Mouse (Mus musculus) neural tube, embryonic 15.5 days (tissue): ENCODE measurements at regions not wholly inside any gene's neighbourhood (a gene's known extent, or its start where the extent isn't known, plus 50 kb on each side); places are given as distances from the start of the nearest gene placed in this dataset.

Experiments used
- ATAC-seq: fragments of 200-750 bp; cut with Nextera tagmentation; 2 replicates; pipeline ENCODE4 v1.8.0; 2017; ENCODE audit warnings: mild to moderate bottlenecking, moderate TSS enrichment, moderate library complexity; ENCODE audit not compliant: low FRiP score
- H3K27ac ChIP-seq: fragments of 300-500 bp; sonication (generic); replicated peaks from 2 replicates; pipeline ENCODE4 v1.5.1; 2015; ENCODE audit warnings: mild to moderate bottlenecking, inconsistent platforms
- H3K27me3 ChIP-seq: fragments of 300-500 bp; sonication (generic); replicated peaks from 2 replicates; pipeline ENCODE4 v1.6.1; 2015; ENCODE audit warnings: inconsistent platforms
- H3K36me3 ChIP-seq: fragments of 300-500 bp; sonication (generic); 2 replicates; pipeline ENCODE4 v1.6.1; 2015; ENCODE audit warnings: inconsistent platforms
- H3K4me1 ChIP-seq: fragments of 300-500 bp; sonication (generic); 2 replicates; pipeline ENCODE4 v1.6.1; 2015; ENCODE audit warnings: inconsistent platforms
- H3K4me2 ChIP-seq: fragments of 300-500 bp; sonication (generic); 2 replicates; pipeline ENCODE4 v1.6.1; 2015; ENCODE audit warnings: inconsistent platforms, mild to moderate bottlenecking, moderate library complexity
- H3K4me3 ChIP-seq: fragments of 300-500 bp; sonication (generic); replicated peaks from 2 replicates; pipeline ENCODE4 v1.5.1; 2015; ENCODE audit warnings: mild to moderate bottlenecking, inconsistent platforms
- H3K9ac ChIP-seq: fragments of 300-500 bp; sonication (generic); replicated peaks from 2 replicates; pipeline ENCODE4 v1.6.1; 2015; ENCODE audit warnings: mild to moderate bottlenecking, inconsistent platforms
- H3K9me3 ChIP-seq: fragments of 300-500 bp; sonication (generic); replicated peaks from 2 replicates; pipeline ENCODE4 v1.6.1; 2016; ENCODE audit warnings: inconsistent platforms
- WGBS: fragments of 180-500 bp; shearing (Covaris S2); methylation state at CpG from one replicate; pipeline ENCODE4 v1.1.7; 2015; ENCODE audit warnings: mixed read lengths; 5-methylcytosine and 5-hydroxymethylcytosine counted together

GRCm38 (mm10) chr3:4744003-4744402 is 1006.6 kb upstream of the Gm8797 start:
- Histone ChIP-seq H3K27me3 (no peaks in the 10 kb centered on the region), H3K36me3 (no peaks in the 10 kb centered on the region), H3K9me3 (no peaks in the 10 kb centered on the region), H3K4me3 (no peak overlapping the region), H3K4me1 (no peaks in the 10 kb centered on the region), H3K9ac (no peak overlapping the region), H3K4me2 (no peak overlapping the region), H3K27ac (no peak overlapping the region)
- 58% methylated on average over 4 of the region's 4 CpGs for WGBS
- ATAC-seq: no peak

- no peaks in the 10 kb centered on the region for H3K27me3 ChIP-seq
- 90% methylated on average over 6 of the region's 6 CpGs for WGBS
- no peak for ATAC-seq
- H3K4me2 ChIP-seq: no peak overlapping the region
- H3K9ac ChIP-seq: no peak overlapping the region
- no peaks in the 10 kb centered on the region for H3K4me1 ChIP-seq
- no peaks in the 10 kb centered on the region for H3K36me3 ChIP-seq
- no peaks in the 10 kb centered on the region for H3K9me3 ChIP-seq
- no peak overlapping the region for H3K4me3 ChIP-seq
- H3K27ac ChIP-seq: no peak overlapping the region
These were observed 1006.0 kb upstream of the Gm8797 start for GRCm38 (mm10) chr3:4744611-4745010.

- Histone ChIP-seq H3K9ac (no peak overlapping the region), H3K4me1 (no peaks in the 10 kb centered on the region), H3K27me3 (no peaks in the 10 kb centered on the region), H3K4me3 (no peak overlapping the region), H3K4me2 (no peak overlapping the region), H3K27ac (no peak overlapping the region), H3K36me3 (no peaks in the 10 kb centered on the region), H3K9me3 (0 out of 2 replicates have a peak, but pooled peaks cover 3% of the 10 kb centered on the region)
- WGBS: 91% methylated on average over 2 of the region's 2 CpGs
- ATAC-seq: no peak
These were observed 994.5 kb upstream of the Gm8797 start for GRCm38 (mm10) chr3:4756099-4756498.

GRCm38 (mm10) chr3:4757113-4757512 is 993.5 kb upstream of the Gm8797 start:
- WGBS: 93% methylated on average over 1 of the region's 1 CpGs
- Histone ChIP-seq H3K27ac (no peak overlapping the region), H3K4me1 (no peaks in the 10 kb centered on the region), H3K36me3 (no peaks in the 10 kb centered on the region), H3K9ac (no peak overlapping the region), H3K9me3 (no peaks in the 10 kb centered on the region), H3K4me2 (no peak overlapping the region), H3K4me3 (no peak overlapping the region), H3K27me3 (no peaks in the 10 kb centered on the region)
- ATAC-seq: no peak

- no peak for ATAC-seq
- Histone ChIP-seq H3K4me3 (no peak overlapping the region), H3K9me3 (no peaks in the 10 kb centered on the region; the same call in 1 of the 2 replicates), H3K4me1 (no peaks in the 10 kb centered on the region), H3K27me3 (no peaks in the 10 kb centered on the region), H3K9ac (no peak overlapping the region), H3K4me2 (no peak overlapping the region), H3K27ac (no peak overlapping the region), H3K36me3 (no peaks in the 10 kb centered on the region)
- WGBS: 73% methylated on average over 2 of the region's 2 CpGs
These were observed 987.5 kb upstream of the Gm8797 start for GRCm38 (mm10) chr3:4763076-4763475.

GRCm38 (mm10) chr3:4776632-4777031 is 974.0 kb upstream of the Gm8797 start:
- no peaks in the 10 kb centered on the region for H3K36me3 ChIP-seq
- H3K27me3 ChIP-seq: no peaks in the 10 kb centered on the region
- peaks cover under 1% of the 10 kb centered on the region; the same call in 1 of the 2 replicates for H3K9me3 ChIP-seq
- H3K4me2 ChIP-seq: no peak overlapping the region
- ATAC-seq: no peak
- H3K4me3 ChIP-seq: no peak overlapping the region
- H3K9ac ChIP-seq: no peak overlapping the region
- no peaks in the 10 kb centered on the region for H3K4me1 ChIP-seq
- no peak overlapping the region for H3K27ac ChIP-seq

- WGBS: 50% methylated on average over 1 of the region's 1 CpGs
- H3K27me3 ChIP-seq: no peaks in the 10 kb centered on the region
These were observed 965.4 kb upstream of the Gm8797 start for GRCm38 (mm10) chr3:4785160-4785559.

GRCm38 (mm10) chr3:4793141-4793540 is 957.5 kb upstream of the Gm8797 start:
- Histone ChIP-seq H3K4me2 (no peak overlapping the region), H3K4me3 (no peak overlapping the region), H3K27me3 (no peaks in the 10 kb centered on the region), H3K36me3 (no peaks in the 10 kb centered on the region), H3K9ac (no peak overlapping the region), H3K4me1 (peaks cover 16% of the 10 kb centered on the region), H3K27ac (no peak overlapping the region), H3K9me3 (no peaks in the 10 kb centered on the region)
- 74% methylated on average over 2 of the region's 2 CpGs for WGBS
- no peak for ATAC-seq

More at GRCm38 (mm10) chr3:4785160-4785559, 965.4 kb upstream of the Gm8797 start:
- Histone ChIP-seq H3K27ac (no peak overlapping the region), H3K4me1 (no peaks in the 10 kb centered on the region), H3K4me3 (no peak overlapping the region), H3K9ac (no peak overlapping the region), H3K36me3 (no peaks in the 10 kb centered on the region), H3K9me3 (no peaks in the 10 kb centered on the region), H3K4me2 (no peak overlapping the region)
- ATAC-seq: no peak

- Histone ChIP-seq H3K4me1 (peaks cover 19% of the 10 kb centered on the region), H3K27ac (peak overlapping the region; percentile 77), H3K4me2 (peak overlapping the region; percentile 60), H3K9ac (0 out of 2 replicates have a peak overlapping the region, but pooled peaks have one; percentile 42), H3K27me3 (no peaks in the 10 kb centered on the region), H3K36me3 (no peaks in the 10 kb centered on the region), H3K9me3 (no peaks in the 10 kb centered on the region), H3K4me3 (peak overlapping the region; percentile 41)
- 21% methylated on average over 6 of the region's 6 CpGs for WGBS
- ATAC-seq: peak; percentile 51
These were observed 954.3 kb upstream of the Gm8797 start for GRCm38 (mm10) chr3:4796041-4796908.

GRCm38 (mm10) chr3:4796909-4797566 is 953.6 kb upstream of the Gm8797 start:
- Histone ChIP-seq H3K4me1 (peaks cover 19% of the 10 kb centered on the region), H3K36me3 (no peaks in the 10 kb centered on the region), H3K4me3 (peak overlapping the region; percentile 41), H3K4me2 (peak overlapping the region; percentile 60), H3K9ac (peak overlapping the region; percentile 42), H3K27ac (peak overlapping the region; percentile 77), H3K9me3 (no peaks in the 10 kb centered on the region), H3K27me3 (no peaks in the 10 kb centered on the region)
- peak; percentile 80 for ATAC-seq
- 28% methylated on average over 8 of the region's 8 CpGs for WGBS

- Histone ChIP-seq H3K9ac (peak overlapping the region; percentile 42), H3K9me3 (no peaks in the 10 kb centered on the region), H3K36me3 (no peaks in the 10 kb centered on the region), H3K4me3 (peak overlapping the region; percentile 41), H3K27me3 (no peaks in the 10 kb centered on the region), H3K27ac (peak overlapping the region; percentile 77), H3K4me1 (peaks cover 19% of the 10 kb centered on the region), H3K4me2 (peak overlapping the region; percentile 60)
- 28% methylated on average over 6 of the region's 6 CpGs for WGBS
- ATAC-seq: no peak; the same call in 1 of the 2 replicates
These were observed 953.1 kb upstream of the Gm8797 start for GRCm38 (mm10) chr3:4797567-4797940.

- Histone ChIP-seq H3K27me3 (no peaks in the 10 kb centered on the region), H3K4me2 (peak overlapping the region; percentile 60), H3K4me3 (peak overlapping the region; percentile 34), H3K9me3 (no peaks in the 10 kb centered on the region), H3K4me1 (peaks cover 19% of the 10 kb centered on the region), H3K36me3 (no peaks in the 10 kb centered on the region; the same call in 1 of the 2 replicates), H3K9ac (peak overlapping the region; percentile 30; the same call in 1 of the 2 replicates), H3K27ac (peak overlapping the region; percentile 45; the same call in 1 of the 2 replicates)
- ATAC-seq: peak; percentile 17; the same call in 1 of the 2 replicates
- 16% methylated on average over 3 of the region's 3 CpGs for WGBS
These were observed 952.2 kb upstream of the Gm8797 start for GRCm38 (mm10) chr3:4798366-4798765.
